Mouse (Mus musculus) lung, embryonic 15.5 days (tissue): ENCODE data around the gene Anapc1. TPM values are rescaled to one million over a fixed set of nuclear protein-coding genes. Genes with fewer than 3 reads are reported as not detected.

Experiments
- ATAC-seq: fragments of 200-750 bp; cut with Nextera tagmentation; 2 replicates; pipeline ENCODE4 v1.8.0; 2017; ENCODE audit warnings: moderate number of reproducible peaks, borderline replicate concordance; ENCODE audit not compliant: low FRiP score, low TSS enrichment; ENCODE audit errors: extremely low read depth
- H3K27ac ChIP-seq: fragments of 300-500 bp; sonication (generic); 2 replicates; pipeline ENCODE4 v1.5.1; 2015; ENCODE audit warnings: moderate library complexity, mild to moderate bottlenecking, inconsistent platforms
- H3K27me3 ChIP-seq: fragments of 300-500 bp; sonication (generic); 2 replicates; pipeline ENCODE4 v1.6.1; 2015; ENCODE audit warnings: inconsistent platforms
- H3K36me3 ChIP-seq: fragments of 300-500 bp; sonication (generic); 2 replicates; pipeline ENCODE4 v1.6.1; 2015; ENCODE audit warnings: inconsistent platforms
- H3K4me1 ChIP-seq: fragments of 300-500 bp; sonication (generic); 2 replicates; pipeline ENCODE4 v1.6.1; 2015; ENCODE audit warnings: inconsistent platforms
- H3K4me2 ChIP-seq: fragments of 300-500 bp; sonication (generic); 2 replicates; pipeline ENCODE4 v1.6.1; 2015; ENCODE audit warnings: inconsistent platforms, mild to moderate bottlenecking, moderate library complexity
- H3K4me3 ChIP-seq: fragments of 300-500 bp; sonication (generic); 2 replicates; pipeline ENCODE4 v1.5.1; 2015; ENCODE audit warnings: mild to moderate bottlenecking, inconsistent platforms
- H3K9ac ChIP-seq: fragments of 300-500 bp; sonication (generic); 2 replicates; pipeline ENCODE4 v1.6.1; 2015; ENCODE audit warnings: inconsistent platforms
- H3K9me3 ChIP-seq: fragments of 300-500 bp; sonication (generic); 2 replicates; pipeline ENCODE4 v1.6.1; 2016; ENCODE audit warnings: inconsistent platforms
- WGBS: fragments of 180-500 bp; shearing (Covaris S2); methylation state at CpG from one replicate; pipeline ENCODE4 v1.1.7; 2015; 5-methylcytosine and 5-hydroxymethylcytosine counted together
- polyA plus RNA-seq: library from polyadenylated mRNA; unstranded; fragments of >200 nt; fragmentation: Nextera tagmentation; extraction: Ambion mirVana; gene quantifications from 2 replicates; pipeline ENCODE4 v1.2.1, GENCODE M21; 2015

Anapc1 gene
- 67.2 and 71.8 TPM in 2 replicates for polyA plus RNA-seq

- Histone ChIP-seq H3K27ac (peak within 1 kb of the TSS; percentile 92), H3K9me3 (no peaks in the 10 kb centered on the region), H3K36me3 (peaks cover 13% of the 10 kb centered on the region), H3K4me3 (peak within 1 kb of the TSS; percentile 96), H3K9ac (peak within 1 kb of the TSS; percentile 99), H3K4me1 (peaks cover 11% of the 10 kb centered on the region), H3K27me3 (no peaks in the 10 kb centered on the region), H3K4me2 (peak within 1 kb of the TSS; percentile 67)
- WGBS, result under 1% methylated on average over 58 of the region's 58 CpGs
- peak; percentile 97 for ATAC-seq
These were observed at the start of gene Anapc1 for GRCm38 (mm10) chr2:128686921-128687557. Anapc1 (minus strand) TSS chr2:128687391.

DNA sequence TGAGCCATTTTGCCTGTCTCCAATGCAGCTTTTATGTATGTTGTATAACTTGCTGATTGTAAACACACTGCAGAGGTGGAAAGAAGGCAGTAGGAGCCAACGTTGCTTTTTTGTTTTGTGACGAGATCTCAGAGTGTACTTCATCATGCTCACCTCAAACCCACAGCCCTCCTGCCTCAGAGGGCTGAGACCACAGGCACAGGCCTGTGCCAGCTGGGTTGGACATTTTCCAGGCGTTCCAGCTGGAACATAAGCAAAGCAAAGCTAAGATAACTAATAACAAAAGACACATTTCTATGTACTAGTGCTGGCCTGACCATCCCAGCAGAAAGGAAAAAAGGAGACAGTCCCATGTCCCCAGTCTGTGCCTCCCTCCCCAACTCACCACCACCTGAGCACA lies 47.9 kb upstream of the Anapc1 start:
- peak; percentile 14; the same call in 1 of the 2 replicates for ATAC-seq

DNA sequence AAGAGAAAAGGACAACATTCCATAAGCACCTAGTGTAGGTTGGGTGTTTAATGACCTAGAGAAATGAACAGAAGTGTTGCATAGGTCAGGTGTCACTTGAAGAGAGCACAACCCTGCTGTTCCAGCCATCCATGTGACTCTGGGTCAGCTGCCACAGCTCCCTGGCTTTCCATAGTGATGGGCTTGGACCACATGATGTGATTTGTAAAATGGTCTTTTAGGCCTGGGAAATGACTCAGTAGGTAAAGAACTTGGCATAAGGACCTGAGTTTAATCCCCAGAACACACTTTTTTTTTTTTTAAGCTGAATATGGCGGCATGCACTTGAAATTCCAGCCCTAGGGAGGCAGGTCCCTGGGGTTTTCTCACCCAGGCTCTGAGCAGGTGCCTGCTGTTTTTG lies 44.8 kb upstream of the Anapc1 start:
- Histone ChIP-seq H3K27ac (no peak overlapping the region), H3K4me1 (peaks cover 15% of the 10 kb centered on the region), H3K4me3 (no peak overlapping the region), H3K36me3 (no peaks in the 10 kb centered on the region; the same call in 1 of the 2 replicates), H3K27me3 (no peaks in the 10 kb centered on the region), H3K4me2 (no peak overlapping the region), H3K9me3 (no peaks in the 10 kb centered on the region), H3K9ac (no peak overlapping the region)
- no peak for ATAC-seq
- WGBS, result 75% methylated on average over 1 of the region's 1 CpGs

More for the DNA sequence above, 47.9 kb upstream of the Anapc1 start:
- no peaks in the 10 kb centered on the region for H3K27me3 ChIP-seq
- H3K36me3 ChIP-seq, result no peaks in the 10 kb centered on the region; the same call in 1 of the 2 replicates
- H3K4me3 ChIP-seq, result no peak overlapping the region
- H3K9me3 ChIP-seq, result no peaks in the 10 kb centered on the region
- peak overlapping the region; percentile 55; the same call in 1 of the 2 replicates for H3K27ac ChIP-seq
- no peak overlapping the region for H3K9ac ChIP-seq
- peaks cover 12% of the 10 kb centered on the region; the same call in 1 of the 2 replicates for H3K4me1 ChIP-seq
- H3K4me2 ChIP-seq, result no peak overlapping the region
- WGBS, result 30% methylated on average over 3 of the region's 3 CpGs

- 57% methylated on average over 10 of the region's 10 CpGs for WGBS
- Histone ChIP-seq H3K9me3 (no peaks in the 10 kb centered on the region), H3K27ac (no peak overlapping the region), H3K36me3 (no peaks in the 10 kb centered on the region; the same call in 1 of the 2 replicates), H3K9ac (no peak overlapping the region), H3K4me3 (no peak overlapping the region), H3K4me1 (peaks cover 15% of the 10 kb centered on the region), H3K27me3 (no peaks in the 10 kb centered on the region), H3K4me2 (no peak overlapping the region)
- ATAC-seq, result no peak
These were observed 44.3 kb upstream of the Anapc1 start for GRCm38 (mm10) chr2:128731514-128731913.

- ATAC-seq, result no peak
- Histone ChIP-seq H3K36me3 (no peaks in the 10 kb centered on the region; the same call in 1 of the 2 replicates), H3K4me3 (no peak overlapping the region), H3K4me1 (peaks cover 9% of the 10 kb centered on the region), H3K9me3 (no peaks in the 10 kb centered on the region), H3K27me3 (no peaks in the 10 kb centered on the region), H3K4me2 (no peak overlapping the region), H3K27ac (no peak overlapping the region), H3K9ac (no peak overlapping the region)
- WGBS, result 68% methylated on average over 7 of the region's 7 CpGs
These were observed 42.0 kb upstream of the Anapc1 start for GRCm38 (mm10) chr2:128729141-128729540.

DNA sequence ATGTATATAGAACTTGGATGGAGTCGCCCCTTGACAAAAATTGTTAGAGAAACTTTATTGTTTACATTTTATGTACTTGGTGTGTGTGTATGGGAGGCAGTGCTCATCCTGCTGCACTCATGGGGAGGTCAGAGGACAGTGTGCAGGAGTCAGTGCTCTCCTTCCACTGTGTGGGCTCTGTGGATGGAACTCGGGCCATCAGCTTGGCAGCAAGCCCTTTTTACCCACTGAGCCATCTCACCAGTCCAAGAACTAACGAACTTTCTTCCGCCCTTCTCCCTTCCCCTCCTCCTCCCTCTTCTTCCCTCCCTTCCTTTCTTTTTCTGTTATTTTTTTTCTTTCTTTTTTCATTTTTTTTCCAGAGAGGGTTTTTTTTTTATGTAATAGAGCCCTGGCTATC lies 40.9 kb upstream of the Anapc1 start:
- Histone ChIP-seq H3K4me2 (no peak overlapping the region), H3K36me3 (no peaks in the 10 kb centered on the region; the same call in 1 of the 2 replicates), H3K4me1 (peaks cover 9% of the 10 kb centered on the region), H3K27ac (no peak overlapping the region), H3K9me3 (no peaks in the 10 kb centered on the region), H3K9ac (0 out of 2 replicates have a peak overlapping the region, but pooled peaks have one; percentile 2), H3K27me3 (no peaks in the 10 kb centered on the region), H3K4me3 (no peak overlapping the region)
- WGBS, result 50% methylated on average over 4 of the region's 4 CpGs
- ATAC-seq, result no peak

- Histone ChIP-seq H3K27ac (no peak overlapping the region), H3K4me2 (no peak overlapping the region), H3K9me3 (no peaks in the 10 kb centered on the region), H3K36me3 (no peaks in the 10 kb centered on the region; the same call in 1 of the 2 replicates), H3K4me1 (peaks cover 10% of the 10 kb centered on the region), H3K9ac (no peak overlapping the region), H3K27me3 (no peaks in the 10 kb centered on the region), H3K4me3 (no peak overlapping the region)
- 51% methylated on average over 3 of the region's 3 CpGs for WGBS
- no peak for ATAC-seq
These were observed 40.4 kb upstream of the Anapc1 start for GRCm38 (mm10) chr2:128727552-128727951.

DNA sequence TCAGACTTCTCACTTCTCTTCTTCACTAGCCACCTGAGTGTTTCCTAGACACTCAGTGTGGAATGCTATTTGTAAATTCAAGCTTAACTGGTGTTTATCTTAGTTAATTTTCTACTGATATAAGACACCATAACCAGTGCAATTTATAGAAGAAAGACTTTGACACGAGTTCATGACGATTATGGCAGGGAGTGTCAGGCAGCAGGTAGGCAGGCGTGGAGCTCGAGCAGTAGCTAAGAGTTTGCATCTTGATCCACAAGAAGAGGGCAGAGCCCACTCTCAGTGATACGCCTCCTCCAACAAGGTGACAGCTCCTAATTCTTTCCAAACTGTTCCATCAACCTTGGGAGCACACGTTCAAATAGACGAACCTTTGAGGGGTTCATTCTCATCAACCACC lies 39.4 kb upstream of the Anapc1 start:
- H3K9me3 ChIP-seq, result no peaks in the 10 kb centered on the region
- H3K4me3 ChIP-seq, result no peak overlapping the region
- no peaks in the 10 kb centered on the region for H3K27me3 ChIP-seq
- no peaks in the 10 kb centered on the region; the same call in 1 of the 2 replicates for H3K36me3 ChIP-seq
- no peak for ATAC-seq
- peaks cover 13% of the 10 kb centered on the region for H3K4me1 ChIP-seq
- H3K27ac ChIP-seq, result no peak overlapping the region
- H3K4me2 ChIP-seq, result no peak overlapping the region
- 69% methylated on average over 7 of the region's 7 CpGs for WGBS
- H3K9ac ChIP-seq, result no peak overlapping the region

DNA sequence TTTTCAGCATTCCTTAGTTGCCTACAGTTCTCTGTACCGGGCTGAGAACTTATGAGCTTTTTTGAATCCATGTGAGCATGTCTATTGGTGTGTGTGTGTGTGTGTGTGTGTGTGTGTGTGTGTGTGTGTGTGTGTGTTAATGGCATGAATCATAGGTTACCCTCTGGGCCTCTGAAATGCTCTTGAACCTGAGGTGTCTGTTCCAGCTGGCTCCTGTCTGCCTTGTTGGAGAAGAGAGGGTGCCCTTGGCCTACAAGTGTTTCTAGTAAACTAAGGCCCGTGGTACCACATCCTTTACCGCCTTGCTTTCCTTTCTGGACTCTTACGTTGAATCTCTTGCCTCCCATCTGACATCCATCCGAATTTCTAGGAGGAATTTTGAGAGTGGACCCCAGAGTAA lies 38.9 kb upstream of the Anapc1 start:
- no peaks in the 10 kb centered on the region; the same call in 1 of the 2 replicates for H3K36me3 ChIP-seq
- no peak overlapping the region for H3K27ac ChIP-seq
- no peak for ATAC-seq
- 62% methylated on average over 5 of the region's 5 CpGs for WGBS
- no peak overlapping the region for H3K9ac ChIP-seq
- H3K4me3 ChIP-seq, result no peak overlapping the region
- H3K4me2 ChIP-seq, result no peak overlapping the region
- H3K27me3 ChIP-seq, result no peaks in the 10 kb centered on the region
- H3K9me3 ChIP-seq, result no peaks in the 10 kb centered on the region
- H3K4me1 ChIP-seq, result peaks cover 16% of the 10 kb centered on the region

- Histone ChIP-seq H3K4me1 (peaks cover 13% of the 10 kb centered on the region; the same call in 1 of the 2 replicates), H3K36me3 (no peaks in the 10 kb centered on the region), H3K27me3 (no peaks in the 10 kb centered on the region), H3K27ac (peak overlapping the region; percentile 26), H3K9ac (no peak overlapping the region), H3K9me3 (no peaks in the 10 kb centered on the region), H3K4me2 (no peak overlapping the region; the same call in 1 of the 2 replicates), H3K4me3 (no peak overlapping the region)
- ATAC-seq, result 0 out of 2 replicates have a peak, but pooled peaks have one; percentile 72
- WGBS, result 56% methylated on average over 5 of the region's 5 CpGs
These were observed 35.0 kb upstream of the Anapc1 start for GRCm38 (mm10) chr2:128722106-128722710.

DNA sequence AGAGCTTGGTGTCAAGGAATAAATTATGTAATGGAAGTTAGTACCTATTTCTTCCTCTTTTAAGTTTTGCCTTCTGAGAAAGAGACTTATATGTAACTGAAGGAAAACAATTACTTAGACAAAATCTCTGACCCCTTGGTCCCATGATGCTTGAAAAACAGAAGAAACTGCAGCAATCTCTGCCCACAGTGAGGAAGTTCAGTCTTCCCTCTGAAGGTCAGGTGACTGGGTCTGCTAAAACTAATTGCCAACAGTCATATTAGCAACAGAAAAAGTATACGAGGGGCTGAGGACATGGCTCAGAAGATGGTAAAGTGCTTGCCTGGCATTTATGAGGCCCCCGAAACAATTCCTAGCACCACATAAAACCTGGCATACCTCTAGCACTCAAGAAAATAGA lies 32.2 kb upstream of the Anapc1 start:
- WGBS, result 85% methylated on average over 2 of the region's 2 CpGs
- Histone ChIP-seq H3K4me2 (no peak overlapping the region), H3K4me3 (no peak overlapping the region), H3K36me3 (no peaks in the 10 kb centered on the region), H3K27me3 (no peaks in the 10 kb centered on the region), H3K9ac (no peak overlapping the region), H3K27ac (no peak overlapping the region), H3K4me1 (peaks cover 21% of the 10 kb centered on the region), H3K9me3 (no peaks in the 10 kb centered on the region)
- no peak for ATAC-seq

DNA sequence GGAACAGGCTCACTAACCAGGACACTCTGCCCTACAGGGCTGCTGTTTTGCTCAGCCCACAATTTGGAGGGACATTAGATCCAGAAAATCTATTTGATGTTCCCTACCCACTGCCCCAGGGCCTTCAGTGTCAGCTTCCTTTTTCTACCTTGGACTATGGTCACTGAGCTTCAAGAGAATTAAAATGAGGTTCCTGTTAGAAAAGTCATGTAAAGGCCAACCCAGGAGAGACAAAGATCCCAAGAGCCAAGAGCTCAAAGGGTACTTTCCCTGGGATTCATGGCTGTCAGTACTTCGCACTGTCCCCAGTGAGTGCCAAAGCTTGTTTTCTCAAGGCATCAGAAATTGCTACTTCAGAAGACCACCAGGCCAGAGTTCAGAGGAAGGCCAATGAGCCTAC lies 28.8 kb upstream of the Anapc1 start:
- WGBS, result 96% methylated on average over 1 of the region's 1 CpGs
- no peak overlapping the region for H3K4me3 ChIP-seq
- H3K4me1 ChIP-seq, result peaks cover 30% of the 10 kb centered on the region
- H3K36me3 ChIP-seq, result no peaks in the 10 kb centered on the region
- no peak overlapping the region for H3K4me2 ChIP-seq
- no peak overlapping the region for H3K9ac ChIP-seq
- no peak for ATAC-seq
- H3K9me3 ChIP-seq, result no peaks in the 10 kb centered on the region
- no peak overlapping the region for H3K27ac ChIP-seq
- no peaks in the 10 kb centered on the region for H3K27me3 ChIP-seq
